Mouse (Mus musculus): ENCODE measurements at regions not wholly inside any gene's neighbourhood (a gene's known extent, or its start where the extent isn't known, plus 50 kb on each side); places are given as distances from the start of the nearest gene placed in this dataset.
"Not testable (repeated sequence)": the region's sequence is repeated elsewhere in the genome, so short reads cannot be mapped to it uniquely, and the experiment has no call there.

GRCm38 (mm10) chr17:85861328-85861727 lies 173.3 kb upstream of the Six2 start:
- H3K4me2 ChIP-seq: no peak overlapping the region
- WGBS: 58% methylated on average over 9 of the region's 9 CpGs
- no peak overlapping the region for H3K4me3 ChIP-seq (replicated peaks)
- H3K9me3 ChIP-seq: peaks cover 2% of the 10 kb centered on the region; the same call in 1 of the 2 replicates
- H3K36me3 ChIP-seq: no peaks in the 10 kb centered on the region
- ATAC-seq (ENCODE audit: insufficient number of reproducible peaks, insufficient read depth, low FRiP score, low TSS enrichment, low read depth): no peak
- peaks cover 29% of the 10 kb centered on the region; the same call in 1 of the 2 replicates for H3K27me3 ChIP-seq
- no peak overlapping the region for H3K27ac ChIP-seq
- peaks cover 27% of the 10 kb centered on the region for H3K4me1 ChIP-seq (replicated peaks)
- no peak overlapping the region for H3K9ac ChIP-seq (replicated peaks)

- H3K4me1 ChIP-seq (replicated peaks): peaks cover 27% of the 10 kb centered on the region
- no peak overlapping the region for H3K9ac ChIP-seq (replicated peaks)
- WGBS: 52% methylated on average over 4 of the region's 4 CpGs
- no peak overlapping the region for H3K27ac ChIP-seq
- H3K36me3 ChIP-seq: no peaks in the 10 kb centered on the region
- peaks cover 2% of the 10 kb centered on the region; the same call in 1 of the 2 replicates for H3K9me3 ChIP-seq
- ATAC-seq (ENCODE audit: insufficient number of reproducible peaks, insufficient read depth, low FRiP score, low TSS enrichment, low read depth): no peak
- H3K4me2 ChIP-seq: no peak overlapping the region
- H3K4me3 ChIP-seq (replicated peaks): no peak overlapping the region
- H3K27me3 ChIP-seq: peaks cover 27% of the 10 kb centered on the region; the same call in 1 of the 2 replicates
Measured at GRCm38 (mm10) chr17:85860797-85861196, 172.7 kb upstream of the Six2 start.

DNA sequence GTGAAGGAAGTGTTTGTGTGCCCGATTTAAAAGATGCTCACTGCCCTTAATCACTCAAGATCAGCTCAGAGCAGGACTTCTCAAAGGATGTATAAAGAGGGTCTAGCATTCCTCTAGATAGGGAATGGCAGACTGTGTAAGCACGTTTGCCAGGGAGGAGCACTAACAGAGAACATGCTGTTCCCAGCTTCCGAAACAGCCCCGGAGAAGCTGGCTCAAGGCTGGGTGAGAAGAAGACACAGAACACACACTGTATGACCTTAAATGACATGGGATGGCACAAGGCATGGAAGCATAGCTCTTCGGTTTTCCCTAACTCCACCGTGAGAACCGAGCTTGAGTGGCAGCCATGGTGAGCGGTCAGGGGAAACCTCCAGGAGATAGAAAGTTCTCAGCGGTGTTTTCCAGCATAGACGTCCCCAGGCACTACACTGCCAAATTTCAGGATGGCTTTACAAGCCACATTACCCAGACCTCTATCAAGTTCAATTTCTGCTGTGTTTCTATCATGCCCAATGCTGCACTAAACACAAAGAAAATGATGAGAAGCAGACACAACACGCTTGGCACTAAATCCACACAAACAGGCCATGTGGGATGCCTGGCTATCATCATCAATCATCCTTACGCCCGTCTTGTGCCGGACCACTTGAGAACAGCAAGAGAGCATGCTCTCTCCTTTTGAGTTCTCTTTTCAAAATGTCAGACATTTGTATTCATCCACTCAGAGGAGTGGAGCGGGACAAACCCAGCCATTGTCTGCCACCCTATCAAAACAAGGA lies 172.0 kb upstream of the Six2 start:
- Histone ChIP-seq H3K36me3 (no peaks in the 10 kb centered on the region), H3K4me1 (replicated peaks) (peaks cover 27% of the 10 kb centered on the region), H3K9ac (replicated peaks) (no peak overlapping the region), H3K4me2 (no peak overlapping the region), H3K27ac (no peak overlapping the region), H3K4me3 (replicated peaks) (no peak overlapping the region), H3K9me3 (no peaks in the 10 kb centered on the region), H3K27me3 (peaks cover 24% of the 10 kb centered on the region; the same call in 1 of the 2 replicates)
- WGBS: 76% methylated on average over 15 of the region's 15 CpGs
- ATAC-seq (ENCODE audit: insufficient number of reproducible peaks, insufficient read depth, low FRiP score, low TSS enrichment, low read depth): no peak

DNA sequence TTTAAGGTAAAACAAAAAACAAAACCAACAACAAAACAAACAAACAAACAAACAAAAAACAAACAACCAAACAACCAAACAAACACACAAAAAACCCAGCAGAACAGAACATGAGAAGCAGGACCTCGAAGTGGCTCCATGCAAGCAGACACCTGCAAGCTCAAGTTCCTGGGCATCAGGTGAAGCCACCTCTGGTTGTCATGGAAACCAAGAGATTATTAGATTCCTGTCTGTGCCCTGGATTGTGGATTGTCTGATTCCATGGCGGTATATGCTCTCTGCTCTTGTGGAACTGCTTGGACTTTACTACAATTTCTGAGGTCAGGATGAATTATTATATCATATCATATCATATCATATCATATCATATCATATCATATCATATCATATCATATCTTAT lies 170.4 kb upstream of the Six2 start:
- WGBS: 74% methylated on average over 2 of the region's 2 CpGs

DNA sequence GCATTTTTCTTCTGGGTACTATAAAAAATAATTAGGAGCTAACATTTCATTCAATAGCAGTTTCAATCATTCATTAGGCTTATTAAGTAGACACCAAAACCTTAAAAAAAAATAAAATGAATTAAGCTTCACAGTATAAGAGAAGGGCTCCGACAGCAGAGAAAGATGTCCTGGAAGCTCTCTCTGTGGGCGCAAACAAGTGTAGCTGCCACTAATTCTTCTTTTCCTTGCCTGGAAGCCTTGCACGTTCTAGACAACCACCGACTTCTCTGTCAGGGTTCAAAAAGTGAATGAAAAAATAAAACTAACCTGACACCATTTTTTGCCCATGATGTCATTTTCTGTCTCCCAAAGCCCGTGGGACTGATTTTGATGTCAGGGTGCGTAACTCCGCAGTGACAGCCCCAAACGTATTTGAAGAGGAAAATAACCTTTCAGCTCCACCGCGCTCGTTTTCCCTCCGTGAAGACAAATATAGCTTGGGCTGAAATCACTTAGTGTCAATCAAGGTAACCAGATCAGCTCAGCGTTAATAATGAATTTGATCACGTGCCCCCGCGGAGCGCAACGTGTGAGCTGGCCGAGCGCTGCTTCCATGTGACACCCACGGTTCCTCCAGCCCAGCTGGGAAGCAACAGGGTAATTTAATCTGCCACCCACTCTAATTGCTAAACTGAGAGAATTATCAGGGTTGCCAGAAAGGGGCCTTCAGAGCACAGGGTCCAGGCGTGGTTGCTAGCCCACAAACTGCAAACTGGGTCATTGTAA lies 169.8 kb upstream of the Six2 start:
- H3K4me2 ChIP-seq: peak overlapping the region; percentile 26
- no peak overlapping the region for H3K4me3 ChIP-seq (replicated peaks)
- H3K9ac ChIP-seq (replicated peaks): no peak overlapping the region
- peaks cover 27% of the 10 kb centered on the region for H3K4me1 ChIP-seq (replicated peaks)
- no peaks in the 10 kb centered on the region for H3K36me3 ChIP-seq
- peaks cover 15% of the 10 kb centered on the region; the same call in 1 of the 2 replicates for H3K27me3 ChIP-seq
- WGBS: 32% methylated on average over 22 of the region's 22 CpGs
- H3K9me3 ChIP-seq: no peaks in the 10 kb centered on the region
- H3K27ac ChIP-seq: no peak overlapping the region
- no peak for ATAC-seq (ENCODE audit: insufficient number of reproducible peaks, insufficient read depth, low FRiP score, low TSS enrichment, low read depth)

More for the DNA sequence above, 170.4 kb upstream of the Six2 start:
- Histone ChIP-seq H3K27ac (no peak overlapping the region), H3K9ac (replicated peaks) (no peak overlapping the region), H3K9me3 (no peaks in the 10 kb centered on the region), H3K4me1 (replicated peaks) (peaks cover 27% of the 10 kb centered on the region), H3K36me3 (no peaks in the 10 kb centered on the region), H3K4me3 (replicated peaks) (no peak overlapping the region), H3K4me2 (no peak overlapping the region), H3K27me3 (peaks cover 17% of the 10 kb centered on the region; the same call in 1 of the 2 replicates)
- no peak for ATAC-seq (ENCODE audit: insufficient number of reproducible peaks, insufficient read depth, low FRiP score, low TSS enrichment, low read depth)

DNA sequence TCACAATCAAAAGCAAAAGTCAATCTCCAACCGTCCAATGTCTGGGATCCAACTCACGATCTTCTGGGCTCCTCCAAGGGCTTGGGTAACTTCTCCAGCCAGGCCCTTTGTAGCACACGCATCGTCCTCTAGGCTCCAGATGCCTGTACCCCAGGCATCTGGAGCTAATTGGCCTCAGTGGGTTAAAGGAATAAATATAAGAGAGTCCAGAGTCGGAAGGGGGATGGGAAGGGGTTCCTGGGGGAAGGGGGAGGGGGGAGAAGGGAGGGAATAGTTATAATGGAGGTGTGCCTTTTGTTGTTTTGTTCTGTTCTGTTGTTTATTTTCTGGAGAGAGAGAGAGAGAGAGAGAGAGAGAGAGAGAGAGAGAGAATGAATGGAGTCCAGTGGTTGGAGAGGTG lies 168.8 kb upstream of the Six2 start:
- H3K9ac ChIP-seq (replicated peaks); H3K4me3 ChIP-seq (replicated peaks); H3K4me2 ChIP-seq; H3K27ac ChIP-seq; H3K27me3 ChIP-seq; ATAC-seq (ENCODE audit: insufficient number of reproducible peaks, insufficient read depth, low FRiP score, low TSS enrichment, low read depth); H3K9me3 ChIP-seq; H3K36me3 ChIP-seq: not testable (repeated sequence)
- H3K4me1 ChIP-seq (replicated peaks): peaks cover 27% of the 10 kb centered on the region
- WGBS: 3% methylated on average over 4 of the region's 5 CpGs

GRCm38 (mm10) chr17:85853156-85853555 lies 165.1 kb upstream of the Six2 start:
- Histone ChIP-seq H3K9ac (replicated peaks) (no peak overlapping the region), H3K36me3 (no peaks in the 10 kb centered on the region), H3K4me2 (no peak overlapping the region), H3K27me3 (peaks cover 4% of the 10 kb centered on the region; the same call in 1 of the 2 replicates), H3K9me3 (no peaks in the 10 kb centered on the region), H3K4me1 (replicated peaks) (peaks cover 15% of the 10 kb centered on the region), H3K4me3 (replicated peaks) (no peak overlapping the region), H3K27ac (no peak overlapping the region)
- no peak for ATAC-seq (ENCODE audit: insufficient number of reproducible peaks, insufficient read depth, low FRiP score, low TSS enrichment, low read depth)
- whole genome bisulfite sequencing: 68% methylated on average over 5 of the region's 5 CpGs

DNA sequence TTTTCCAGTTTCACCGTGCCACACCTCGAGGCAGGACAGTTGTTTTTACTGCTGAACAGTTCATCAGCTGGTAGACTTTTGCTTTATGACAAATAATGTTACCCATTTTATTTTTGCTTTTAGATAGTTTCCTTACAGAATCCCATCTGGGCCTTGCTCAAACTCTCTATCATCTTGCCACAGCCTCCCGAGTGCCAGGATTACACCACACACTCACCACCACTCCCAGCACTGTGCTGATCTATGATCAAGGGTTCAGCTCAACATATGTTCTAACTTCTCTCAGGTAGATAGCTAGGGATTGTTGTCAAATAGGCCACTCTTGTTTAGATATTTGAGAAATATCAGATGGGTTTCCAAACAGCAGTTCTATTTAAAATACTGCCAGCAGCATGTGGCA lies 160.5 kb upstream of the Six2 start:
- 91% methylated on average over 3 of the region's 3 CpGs for WGBS
- no peaks in the 10 kb centered on the region for H3K36me3 ChIP-seq
- H3K9ac ChIP-seq (replicated peaks): no peak overlapping the region
- H3K27me3 ChIP-seq: peaks cover 4% of the 10 kb centered on the region; the same call in 1 of the 2 replicates
- H3K9me3 ChIP-seq: no peaks in the 10 kb centered on the region
- H3K27ac ChIP-seq: no peak overlapping the region
- H3K4me2 ChIP-seq: no peak overlapping the region
- no peak for ATAC-seq (ENCODE audit: insufficient number of reproducible peaks, insufficient read depth, low FRiP score, low TSS enrichment, low read depth)
- no peak overlapping the region for H3K4me3 ChIP-seq (replicated peaks)
- H3K4me1 ChIP-seq (replicated peaks): peaks cover 24% of the 10 kb centered on the region

DNA sequence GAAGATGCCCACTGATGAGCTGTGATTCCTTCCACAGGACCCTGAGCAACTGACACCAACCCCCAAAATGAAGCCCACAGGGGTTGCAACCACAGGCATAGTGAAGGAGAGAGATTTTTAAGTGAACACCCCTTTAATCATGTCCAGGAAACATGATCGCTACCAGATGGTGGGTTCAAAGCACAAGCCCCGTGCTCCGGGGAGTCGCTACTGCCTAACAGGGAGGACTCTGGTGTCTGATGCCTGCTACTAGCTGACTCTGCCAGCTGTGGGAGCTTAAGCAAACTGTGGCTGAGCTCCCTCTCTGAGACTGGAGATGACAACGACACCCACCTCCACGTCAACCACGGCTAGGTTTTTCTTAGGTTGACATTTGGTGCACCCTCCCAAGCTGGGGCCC lies 159.7 kb upstream of the Six2 start:
- peak; percentile 53; the same call in 1 of the 2 replicates for ATAC-seq (ENCODE audit: insufficient number of reproducible peaks, insufficient read depth, low FRiP score, low TSS enrichment, low read depth)
- Histone ChIP-seq H3K4me1 (replicated peaks) (peaks cover 24% of the 10 kb centered on the region), H3K36me3 (no peaks in the 10 kb centered on the region), H3K4me2 (peak overlapping the region; percentile 23; the same call in 1 of the 2 replicates), H3K9ac (replicated peaks) (no peak overlapping the region), H3K27me3 (peaks cover 4% of the 10 kb centered on the region; the same call in 1 of the 2 replicates), H3K27ac (peak overlapping the region; percentile 68; the same call in 1 of the 2 replicates), H3K9me3 (0 out of 2 replicates have a peak, but pooled peaks cover 4% of the 10 kb centered on the region), H3K4me3 (replicated peaks) (no peak overlapping the region)
- 9% methylated on average over 7 of the region's 7 CpGs for WGBS

- Histone ChIP-seq H3K27ac (no peak overlapping the region), H3K4me3 (replicated peaks) (no peak overlapping the region), H3K4me2 (no peak overlapping the region), H3K4me1 (replicated peaks) (peaks cover 24% of the 10 kb centered on the region), H3K9ac (replicated peaks) (no peak overlapping the region), H3K36me3 (no peaks in the 10 kb centered on the region), H3K9me3 (0 out of 2 replicates have a peak, but pooled peaks cover 5% of the 10 kb centered on the region), H3K27me3 (no peaks in the 10 kb centered on the region; the same call in 1 of the 2 replicates)
- ATAC-seq (ENCODE audit: insufficient number of reproducible peaks, insufficient read depth, low FRiP score, low TSS enrichment, low read depth): no peak
- 63% methylated on average over 6 of the region's 6 CpGs for WGBS
Measured at GRCm38 (mm10) chr17:85845059-85845458, 157.0 kb upstream of the Six2 start.

- Histone ChIP-seq H3K4me3 (replicated peaks) (no peak overlapping the region), H3K36me3 (no peaks in the 10 kb centered on the region), H3K27me3 (no peaks in the 10 kb centered on the region; the same call in 1 of the 2 replicates), H3K27ac (no peak overlapping the region), H3K9me3 (0 out of 2 replicates have a peak, but pooled peaks cover 5% of the 10 kb centered on the region), H3K4me1 (replicated peaks) (peaks cover 24% of the 10 kb centered on the region), H3K9ac (replicated peaks) (no peak overlapping the region), H3K4me2 (no peak overlapping the region)
- ATAC-seq (ENCODE audit: insufficient number of reproducible peaks, insufficient read depth, low FRiP score, low TSS enrichment, low read depth): no peak
- 84% methylated on average over 13 of the region's 13 CpGs for WGBS
Measured at GRCm38 (mm10) chr17:85844486-85844885, 156.4 kb upstream of the Six2 start.
